Mouse (Mus musculus): ENCODE measurements at regions not wholly inside any gene's neighbourhood (a gene's known extent, or its start where the extent isn't known, plus 50 kb on each side); places are given as distances from the start of the nearest gene placed in this dataset.

- TF ChIP-seq GATA1 (IDR thresholded peaks at IDR 0.05; ENCODE audit: borderline replicate concordance, low read length) (no peak), FLI1 (IDR thresholded peaks at IDR 0.05; ENCODE audit: low read length) (no peak)
These were observed 992.4 kb upstream of the Zfp386 start for GRCm38 (mm10) chr12:115055080-115055479.
